Mouse (Mus musculus) bone marrow, adult 2 months (tissue): ENCODE measurements around the gene Borcs8.

Experiments used
- CTCF ChIP-seq: fragments of 200-500 bp; IDR thresholded peaks from 2 replicates; pipeline ENCODE4 v1.5.1; 2011; ENCODE audit warnings: low read length, control low read depth; ENCODE audit not compliant: control insufficient read depth, insufficient read depth
- POLR2A ChIP-seq: fragments of 200-500 bp; IDR thresholded peaks from 2 replicates; pipeline ENCODE4 v1.6.1; 2011; ENCODE audit warnings: low read depth, mild to moderate bottlenecking, control low read depth, low read length, borderline replicate concordance; ENCODE audit not compliant: control insufficient read depth

GRCm38 (mm10) chr8:70114488-70114887 is 24.8 kb upstream of the Borcs8 start:
- TF ChIP-seq POLR2A: no peak
- TF ChIP-seq CTCF: no peak
